Mouse (Mus musculus) brain, adult 2 months (tissue): ENCODE measurements around the gene Gpr174.
"Not testable (repeated sequence)": the region's sequence is repeated elsewhere in the genome, so short reads cannot be mapped to it uniquely, and the experiment has no call there.

Source experiments
- DNase-seq: peaks from one replicate; pipeline ENCODE4 v3.0.0; 2011; ENCODE audit warnings: low read depth, low spot score

The Gpr174 gene

GRCm38 (mm10) chrX:107255486-107256227, at the start of gene Gpr174:
Gene Gpr174 (plus strand): TSS chrX:107255878.
- no peak for DNase-seq

- no peak for DNase-seq
Measured at GRCm38 (mm10) chrX:107217577-107218090, 38.0 kb upstream of the Gpr174 start.

- no peak for DNase-seq
Measured at GRCm38 (mm10) chrX:107224846-107225245, 30.8 kb upstream of the Gpr174 start.

GRCm38 (mm10) chrX:107231214-107231613, 24.5 kb upstream of the Gpr174 start:
- DNase-seq = no peak

- no peak for DNase-seq
Measured at GRCm38 (mm10) chrX:107234655-107235054, 21.0 kb upstream of the Gpr174 start.

GRCm38 (mm10) chrX:107236461-107236860, 19.2 kb upstream of the Gpr174 start:
- no peak for DNase-seq

- no peak for DNase-seq
Measured at GRCm38 (mm10) chrX:107250390-107250789, 5.3 kb upstream of the Gpr174 start.

- DNase-seq = peak; percentile 2
Measured at GRCm38 (mm10) chrX:107264619-107265018, 8.9 kb downstream of the Gpr174 start.

GRCm38 (mm10) chrX:107277606-107278005, 21.9 kb downstream of the Gpr174 start:
- no peak for DNase-seq

GRCm38 (mm10) chrX:107284211-107284610, 28.5 kb downstream of the Gpr174 start:
- no peak for DNase-seq

GRCm38 (mm10) chrX:107297861-107298260, 42.2 kb downstream of the Gpr174 start:
- not testable (repeated sequence) for DNase-seq

GRCm38 (mm10) chrX:107298761-107299160, 43.1 kb downstream of the Gpr174 start:
- DNase-seq = no peak

GRCm38 (mm10) chrX:107306492-107306891, 50.8 kb downstream of the Gpr174 start:
- peak; percentile 19 for DNase-seq

GRCm38 (mm10) chrX:107312533-107312932, 56.9 kb downstream of the Gpr174 start:
- DNase-seq = no peak

GRCm38 (mm10) chrX:107325697-107326381, 70.2 kb downstream of the Gpr174 start:
- DNase-seq = peak; percentile 11

- DNase-seq = peak; percentile 24
Measured at GRCm38 (mm10) chrX:107329849-107330248, 74.2 kb downstream of the Gpr174 start.

GRCm38 (mm10) chrX:107336609-107337008, 80.9 kb downstream of the Gpr174 start:
- DNase-seq = no peak

- no peak for DNase-seq
Measured at GRCm38 (mm10) chrX:107341980-107342379, 86.3 kb downstream of the Gpr174 start.
